Mouse (Mus musculus) left cerebral cortex, postnatal 4 days (tissue): ENCODE measurements around the gene Cog2. TPM values are rescaled to one million over a fixed set of nuclear protein-coding genes. Genes with fewer than 3 reads are reported as not detected.

Experiments used
- DNase-seq: peaks from one replicate; pipeline ENCODE4 v3.0.0-alpha.2; 2022
- intact Hi-C: fragments of 180-260 bp; cut with DNase I; formaldehyde crosslinking; loops from one replicate; pipeline ENCODE4 v1.15.1; 2025
- total RNA-seq, 2 experiments: library from RNA; stranded (reverse); gene quantifications; 2 replicates each; pipeline ENCODE4 v1.2.3; 2021

Cog2 gene
- total RNA-seq, 2 experiments from 2014 or later: 37.2 to 38.6 TPM

- intact Hi-C loops: loop anchor here (5.0 to 10.0 kb wide), 2 partner anchors 64 to 111 kb away; no protein-coding TSS in a partner anchor
- no peak for DNase-seq
Observed at GRCm38 (mm10) chr8:124516039-124516438, 4.5 kb upstream of the Cog2 start.

GRCm38 (mm10) chr8:124516525-124516924 lies 4.0 kb upstream of the Cog2 start:
- intact Hi-C loops: loop anchor here (5.0 to 10.0 kb wide), 2 partner anchors 64 to 112 kb away; no protein-coding TSS in a partner anchor
- DNase-seq: no peak

DNA sequence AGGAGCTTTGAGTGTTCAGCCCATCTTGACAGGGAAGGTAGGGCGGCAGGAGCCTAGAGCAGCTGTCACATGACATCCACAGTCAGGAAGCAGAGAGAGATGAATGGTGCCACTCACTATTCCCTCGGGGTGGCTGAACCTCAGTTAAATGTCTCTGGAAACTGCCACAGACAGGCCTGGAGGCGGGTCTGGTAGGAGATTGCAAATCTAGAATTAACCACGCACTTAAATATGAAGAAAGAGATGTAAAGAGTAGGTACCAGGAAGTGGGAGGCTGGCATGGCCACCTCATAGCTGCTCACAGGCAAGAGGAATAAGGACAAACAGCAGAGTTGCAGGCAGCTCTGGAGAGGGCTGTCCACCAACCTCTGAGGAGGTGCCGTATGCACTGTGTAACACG lies 3.4 kb upstream of the Cog2 start:
- intact Hi-C loops: loop anchor here (5.0 to 10.0 kb wide), 2 partner anchors 65 to 112 kb away; no protein-coding TSS in a partner anchor
- no peak for DNase-seq

- intact Hi-C loops: no loop called here
- no peak for DNase-seq
Observed at GRCm38 (mm10) chr8:124521946-124522345, 1.4 kb downstream of the Cog2 start.

GRCm38 (mm10) chr8:124526261-124526660 lies 5.7 kb downstream of the Cog2 start:
- intact Hi-C loops: no loop called here
- no peak for DNase-seq

DNA sequence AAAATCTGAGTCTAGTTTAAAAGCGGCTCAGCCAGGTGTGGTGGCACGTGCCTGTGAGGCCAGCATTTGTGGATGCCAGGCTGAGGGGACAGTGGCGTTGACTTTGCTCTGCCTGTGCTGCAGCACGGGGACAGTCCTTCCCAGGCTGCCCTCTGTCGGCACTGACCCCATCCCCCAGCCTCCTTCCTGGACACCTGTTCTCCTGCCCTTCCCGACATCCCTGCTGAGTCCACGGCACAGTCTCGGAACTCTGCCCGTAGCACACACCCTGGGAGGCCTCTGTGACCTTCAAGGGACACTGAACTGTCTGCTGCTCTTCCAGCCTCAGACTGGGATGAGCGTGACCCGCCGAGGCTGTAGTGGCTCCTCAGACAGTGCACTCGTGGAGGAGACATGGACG lies 9.5 kb downstream of the Cog2 start:
- intact Hi-C loops: no loop called here
- peak; percentile 70 for DNase-seq

GRCm38 (mm10) chr8:124530556-124530955 lies 10.0 kb downstream of the Cog2 start:
- intact Hi-C loops: no loop called here
- peak; percentile 62 for DNase-seq

GRCm38 (mm10) chr8:124530996-124531395 lies 10.4 kb downstream of the Cog2 start:
- intact Hi-C loops: no loop called here
- peak; percentile 31 for DNase-seq

- intact Hi-C loops: no loop called here
- no peak for DNase-seq
Observed at GRCm38 (mm10) chr8:124532626-124533025, 12.1 kb downstream of the Cog2 start.

DNA sequence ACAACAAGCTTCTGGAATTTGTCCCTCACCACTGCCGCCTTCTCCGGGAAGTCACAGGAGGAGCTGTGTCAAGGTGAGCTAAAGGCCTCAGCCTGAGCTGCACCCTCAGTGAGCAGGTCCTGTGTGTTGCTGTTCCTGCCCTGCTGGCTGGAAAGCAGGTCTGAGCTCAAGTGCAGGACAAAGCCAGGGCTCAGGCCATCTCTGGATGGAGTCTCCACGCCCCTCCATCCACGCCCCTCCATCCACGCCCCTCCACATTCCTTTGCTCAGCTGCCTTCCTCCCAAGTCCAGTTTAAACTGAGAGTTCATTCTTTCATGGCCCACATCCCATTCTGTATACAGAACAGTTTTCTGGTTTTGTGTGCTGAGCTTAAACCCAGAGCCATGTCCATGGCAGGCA lies 14.9 kb downstream of the Cog2 start:
- intact Hi-C loops: no loop called here
- no peak for DNase-seq

DNA sequence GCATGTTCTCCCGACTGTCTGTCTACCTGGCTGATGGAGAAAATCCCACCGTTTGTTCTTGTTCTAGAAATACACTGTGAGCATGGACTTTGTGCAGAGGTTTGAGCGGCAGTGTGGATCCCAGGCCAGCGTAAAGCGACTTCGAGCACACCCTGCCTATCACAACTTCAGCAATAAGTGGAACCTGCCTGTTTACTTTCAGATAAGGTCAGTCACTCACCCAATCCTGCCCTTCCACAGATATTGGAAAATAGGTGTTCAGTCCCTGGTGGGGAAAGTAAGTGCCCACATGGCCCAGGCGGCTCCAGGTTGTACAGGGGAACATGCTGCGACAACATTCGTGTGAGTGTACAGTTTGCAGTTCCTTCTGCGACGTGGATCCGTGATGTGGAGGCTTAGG lies 20.3 kb downstream of the Cog2 start:
- intact Hi-C loops: no loop called here
- DNase-seq: no peak

DNA sequence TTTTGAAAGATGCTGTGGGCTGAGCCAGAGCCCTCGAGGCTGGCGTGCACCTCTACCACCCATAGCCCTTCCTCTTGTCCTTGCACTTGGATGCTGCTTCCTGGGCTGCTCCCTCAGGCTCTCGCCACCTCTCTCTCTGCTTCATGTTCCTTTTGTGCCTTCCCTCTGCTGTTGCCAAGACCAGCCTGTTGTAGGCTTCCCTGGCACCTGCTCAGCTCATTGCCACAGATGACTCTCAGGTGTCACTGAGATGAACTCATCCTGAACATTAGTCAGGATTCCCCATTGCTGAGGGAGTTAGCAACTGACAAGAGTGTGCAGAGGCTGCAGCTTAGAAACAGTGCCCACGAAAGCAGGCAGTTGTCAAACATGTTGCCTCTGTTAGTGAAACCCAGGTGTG lies 21.4 kb downstream of the Cog2 start:
- DNase-seq: no peak
- intact Hi-C loops: no loop called here

DNA sequence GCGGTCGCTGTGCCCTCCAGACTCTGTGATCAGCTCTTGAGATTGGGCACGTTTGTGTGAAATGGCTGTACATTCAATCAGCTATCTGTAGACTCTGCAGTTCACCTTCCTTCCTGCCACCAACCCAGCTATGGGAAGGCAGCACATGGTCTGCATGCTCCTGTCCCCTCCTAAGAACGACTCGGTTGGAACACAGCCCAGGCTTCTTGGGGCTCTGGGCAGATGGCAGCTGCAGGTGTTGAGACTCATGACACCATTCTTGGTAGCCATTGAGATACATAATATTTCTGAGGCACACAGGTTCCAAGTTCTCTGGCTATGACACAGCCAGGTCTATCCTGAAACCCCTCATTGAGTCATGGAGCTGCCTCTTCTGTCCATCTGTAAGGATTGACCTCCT lies 22.7 kb downstream of the Cog2 start:
- intact Hi-C loops: no loop called here
- DNase-seq: no peak

GRCm38 (mm10) chr8:124546371-124546770 lies 25.8 kb downstream of the Cog2 start:
- intact Hi-C loops: loop anchor here (5.0 kb wide), 1 partner anchor 136 kb away; no protein-coding TSS in a partner anchor

GRCm38 (mm10) chr8:124546815-124547214 lies 26.2 kb downstream of the Cog2 start:
- intact Hi-C loops: loop anchor here (5.0 kb wide), 1 partner anchor 135 kb away; no protein-coding TSS in a partner anchor
- DNase-seq: no peak

More at GRCm38 (mm10) chr8:124546371-124546770, 25.8 kb downstream of the Cog2 start:
- no peak for DNase-seq

- intact Hi-C loops: loop anchor here (5.0 kb wide), 1 partner anchor 135 kb away; no protein-coding TSS in a partner anchor
- no peak for DNase-seq
Observed at GRCm38 (mm10) chr8:124547269-124547668, 26.7 kb downstream of the Cog2 start.

- intact Hi-C loops: loop anchor here (5.0 kb wide), 1 partner anchor 134 kb away; no protein-coding TSS in a partner anchor
- no peak for DNase-seq
Observed at GRCm38 (mm10) chr8:124548187-124548586, 27.6 kb downstream of the Cog2 start.

DNA sequence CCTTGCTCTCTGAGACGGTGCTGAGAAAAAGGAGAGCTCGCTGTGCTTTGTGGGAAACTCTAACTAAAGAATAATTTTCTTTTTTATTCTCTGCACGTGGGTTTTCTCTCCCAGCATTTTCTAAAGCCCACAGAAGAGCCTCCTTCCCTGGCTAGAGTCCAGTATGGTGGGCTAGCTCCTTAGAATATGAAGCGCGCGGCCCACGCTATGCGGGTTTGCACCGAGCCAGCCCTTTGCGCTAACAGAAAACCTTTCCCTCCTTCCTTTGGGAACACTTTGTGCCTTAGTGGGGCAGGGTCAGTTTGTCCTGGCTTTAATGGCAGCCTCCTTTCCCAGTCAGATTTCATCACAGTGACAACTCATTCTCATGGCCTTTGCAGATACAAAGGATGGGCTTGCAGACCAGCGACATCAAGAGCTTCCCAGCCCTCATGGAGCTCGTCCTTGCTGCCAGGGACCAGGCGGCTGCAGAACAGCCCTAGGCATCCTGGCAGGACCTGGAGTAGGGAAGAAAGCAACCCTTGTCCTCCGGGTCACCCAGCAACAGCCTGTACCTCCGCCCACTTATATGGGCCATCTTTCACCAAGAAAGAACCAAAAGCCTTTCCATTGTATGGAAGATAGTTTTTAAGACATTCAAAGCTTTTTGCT lies 30.6 kb downstream of the Cog2 start:
- no peak for DNase-seq
- intact Hi-C loops: no loop called here

DNA sequence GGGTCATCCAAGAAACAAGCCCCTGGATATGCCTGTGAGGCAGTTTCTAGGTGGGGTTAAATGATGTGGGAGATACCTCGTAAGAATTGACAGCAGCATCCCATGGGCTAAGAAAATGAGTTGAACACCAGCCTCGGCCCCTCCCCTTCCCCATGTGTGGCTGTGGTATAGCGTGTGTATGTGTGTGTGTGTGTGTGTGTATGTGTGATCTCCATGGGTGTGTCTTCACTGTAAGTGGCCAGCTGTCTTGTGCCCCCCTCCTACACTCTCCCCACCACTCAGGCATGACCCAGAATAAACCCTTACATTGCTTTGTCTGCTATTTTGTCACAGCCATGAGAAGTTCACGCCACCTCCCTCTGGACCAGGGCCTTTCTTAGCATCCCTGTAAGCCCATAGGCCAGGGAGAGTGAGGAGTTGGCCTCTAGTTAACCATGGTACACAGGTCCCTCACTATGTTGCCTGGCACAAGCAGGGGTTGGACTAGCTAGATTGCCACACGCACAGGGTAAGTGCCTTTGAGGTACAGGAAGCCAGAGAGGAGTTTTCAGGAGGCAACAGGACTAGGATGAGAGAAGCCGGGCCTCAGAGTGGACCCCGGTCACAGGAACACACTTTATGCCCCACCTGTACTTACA lies 34.7 kb downstream of the Cog2 start:
- intact Hi-C loops: no loop called here
- no peak for DNase-seq

DNA sequence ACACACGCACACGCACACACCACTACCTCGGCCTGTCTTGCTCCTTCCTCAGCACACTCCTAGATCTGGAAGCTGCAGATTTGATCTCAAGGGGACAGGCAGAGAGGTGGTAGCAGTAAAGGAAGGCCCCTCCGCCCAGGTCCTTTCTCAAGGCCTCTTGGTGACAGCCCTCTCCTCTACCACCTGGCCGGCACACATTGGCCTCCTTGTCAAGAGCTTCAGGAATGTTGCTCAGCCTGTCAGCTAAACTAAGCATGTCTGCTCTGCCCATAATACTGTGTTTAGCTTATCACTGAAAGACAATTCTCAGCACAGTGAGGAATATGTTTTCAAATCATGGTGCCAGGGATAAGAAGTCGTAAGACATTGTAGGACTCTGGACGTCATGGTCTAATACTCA lies 35.6 kb downstream of the Cog2 start:
- no peak for DNase-seq
- intact Hi-C loops: no loop called here

- intact Hi-C loops: no loop called here
- peak; percentile 78 for DNase-seq
Observed at GRCm38 (mm10) chr8:124556658-124557057, 36.1 kb downstream of the Cog2 start.

DNA sequence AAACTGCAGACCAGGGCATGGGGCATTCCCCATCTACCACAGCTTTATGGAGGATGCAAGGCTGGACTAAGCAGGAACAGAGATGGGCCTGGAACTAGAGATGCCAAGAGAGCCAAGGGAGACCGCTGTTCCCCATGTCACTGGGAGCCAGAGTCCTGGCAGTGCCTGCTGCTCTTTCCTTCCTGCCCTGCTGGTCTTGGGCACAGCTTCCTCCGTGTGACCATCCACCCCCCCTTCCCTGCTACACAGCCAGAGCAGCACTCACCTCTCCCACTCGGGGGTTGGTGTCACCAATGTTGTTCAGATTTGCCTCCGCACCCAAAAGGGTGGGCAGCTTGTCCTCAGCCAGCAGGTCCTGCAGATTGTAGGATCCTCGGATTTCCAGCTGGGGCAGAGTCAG lies 36.9 kb downstream of the Cog2 start:
- intact Hi-C loops: no loop called here
- DNase-seq: no peak
